ENCODE assay signal across 18 mouse cellular contexts in the genomic region with DNA sequence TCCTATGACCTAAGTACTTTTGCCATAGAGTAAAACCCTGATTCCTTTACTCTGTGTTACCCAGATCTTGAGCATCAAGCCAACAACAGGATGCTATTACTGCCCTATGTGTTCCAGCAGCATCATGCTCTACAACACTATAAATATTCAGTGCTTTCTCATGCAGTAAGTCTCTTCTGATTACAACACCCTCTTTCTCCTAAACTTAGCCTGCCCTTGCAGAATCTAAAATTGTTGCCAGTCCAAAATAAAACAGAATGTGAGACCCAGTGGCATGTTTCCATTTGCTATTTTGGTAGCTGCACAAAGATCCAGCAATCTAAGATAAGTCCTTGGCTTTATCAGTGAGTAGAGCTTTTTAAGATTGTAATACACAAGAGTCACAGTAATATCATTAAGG.
DNase-seq lines count a peak whose midpoint lies in the region; ATAC-seq lines count a peak whose summit lies in the region.
"Had no signal": no experiment of that assay in that cellular context is flagged by ENCODE, and none has a peak within 500 bp of the region (broad histone marks: within the 10 kb centered on the region; RNA-seq: fewer than 3 reads in every experiment).

No protein-coding gene starts in this region.

- ATAC-seq in activated CD4-positive, CD25-positive, alpha-beta regulatory T cell, adult 4 months: no peak
- ATAC-seq: hindbrain, embryonic 16.5 days; intestine, postnatal 0 days; liver, embryonic 12.5 days had no signal

- DNase-seq in frontal cortex, adult 2 months (ENCODE audit: extremely low spot score in 1 of 2, low spot score in 1 of 2): peak; percentile 57
- no peak for DNase-seq in frontal cortex, postnatal 14 days (ENCODE audit: low spot score in 2 of 2)
- peak; percentile 14 to 39 for DNase-seq in heart, adult 9 months (ENCODE audit: low spot score in 2 of 2)
- no peak for DNase-seq in heart, postnatal 4 days
- peak; percentile 27 to 52 for DNase-seq in right cerebral cortex, postnatal 10 days (ENCODE audit: low spot score in 2 of 2)
- DNase-seq in right cerebral cortex, postnatal 25 days: no peak
- no peak for DNase-seq in cerebellum, adult 9-10 months
- DNase-seq: adrenal gland, postnatal 25 days; cerebellum, adult 18-20 months; cerebellum, postnatal 36 days; lung, adult 2 months; midbrain, embryonic 14.5 days; spleen, adult 18-20 months; thymus, adult 18-20 months had no signal

Comparison
In these comparisons a context has a peak if more than half of its experiments do, and no peak if none do; other contexts are left out.
1. DNase-seq: peak in frontal cortex, adult 2 months (2 of 2), heart, adult 9 months (2 of 2) and right cerebral cortex, postnatal 10 days (2 of 2); none in frontal cortex, postnatal 14 days (0 of 2), heart, postnatal 4 days (single experiment), right cerebral cortex, postnatal 25 days (single experiment) and cerebellum, adult 9-10 months (single experiment).